Mouse (Mus musculus): ENCODE measurements around the gene Clstn1.

Clstn1 gene

DNA sequence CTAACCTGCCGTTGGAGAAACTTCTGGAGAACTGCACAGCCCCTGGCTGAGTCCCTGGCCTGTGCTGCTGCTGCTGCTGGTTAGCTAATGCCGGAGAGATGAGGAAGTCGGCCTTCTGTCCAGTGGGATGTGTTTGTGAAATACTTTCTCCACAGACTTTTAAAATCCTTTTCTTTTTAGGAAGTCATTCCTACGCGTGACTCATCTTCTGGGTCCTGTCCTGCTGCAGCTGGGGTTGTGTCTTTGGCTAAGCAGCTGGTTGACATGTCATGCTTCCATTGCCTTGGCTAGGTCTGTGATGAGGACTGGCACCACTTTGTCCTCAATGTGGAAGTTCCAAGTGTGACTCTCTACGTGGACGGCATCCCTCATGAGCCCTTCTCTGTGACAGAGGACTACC lies 51.7 kb downstream of the Clstn1 start:
- DNase-seq, result no peak

DNA sequence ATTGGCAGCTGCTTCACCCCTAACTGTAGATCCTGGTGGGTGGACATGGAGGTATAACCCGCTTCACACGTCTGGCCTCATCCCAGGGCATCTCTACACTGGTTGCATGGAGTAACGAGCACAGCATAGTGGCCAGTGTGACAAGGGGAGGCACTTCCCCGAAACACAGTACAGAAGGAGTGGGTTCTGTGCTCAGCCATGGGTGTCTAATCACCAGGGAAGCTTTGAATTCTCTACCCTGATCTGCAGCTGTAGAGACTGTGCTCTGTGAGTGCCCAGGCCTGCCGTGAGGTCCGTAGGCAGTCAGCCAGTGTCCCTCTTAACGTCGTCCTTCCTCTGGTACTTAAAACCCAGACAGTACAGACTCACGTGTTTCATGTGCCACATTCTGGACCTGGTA lies 54.6 kb downstream of the Clstn1 start:
- no peak for DNase-seq

- no peak for DNase-seq
Measured at GRCm38 (mm10) chr4:149641400-149641799, 55.1 kb downstream of the Clstn1 start.

DNA sequence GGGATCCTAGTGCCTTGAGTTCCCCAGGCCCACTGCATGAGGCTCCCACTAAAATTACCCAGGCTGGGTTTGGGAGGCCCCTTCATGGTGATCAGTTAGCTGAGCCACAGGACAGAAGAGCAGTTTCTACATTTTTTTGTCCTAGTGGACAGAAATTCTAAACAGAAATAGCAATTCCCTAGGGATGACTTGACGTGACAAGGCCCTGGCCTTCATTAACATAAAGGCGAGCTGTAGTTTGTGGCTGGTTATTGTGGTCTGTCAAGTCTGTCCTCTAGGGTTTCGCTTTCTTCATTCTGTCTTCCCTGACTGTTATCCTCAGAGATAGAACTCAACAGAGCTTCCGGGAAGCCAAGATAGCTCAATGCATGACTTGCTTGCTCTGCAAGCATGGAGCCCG lies 55.7 kb downstream of the Clstn1 start:
- DNase-seq, result no peak

GRCm38 (mm10) chr4:149645761-149646160 lies 59.5 kb downstream of the Clstn1 start:
- DNase-seq, result no peak

DNA sequence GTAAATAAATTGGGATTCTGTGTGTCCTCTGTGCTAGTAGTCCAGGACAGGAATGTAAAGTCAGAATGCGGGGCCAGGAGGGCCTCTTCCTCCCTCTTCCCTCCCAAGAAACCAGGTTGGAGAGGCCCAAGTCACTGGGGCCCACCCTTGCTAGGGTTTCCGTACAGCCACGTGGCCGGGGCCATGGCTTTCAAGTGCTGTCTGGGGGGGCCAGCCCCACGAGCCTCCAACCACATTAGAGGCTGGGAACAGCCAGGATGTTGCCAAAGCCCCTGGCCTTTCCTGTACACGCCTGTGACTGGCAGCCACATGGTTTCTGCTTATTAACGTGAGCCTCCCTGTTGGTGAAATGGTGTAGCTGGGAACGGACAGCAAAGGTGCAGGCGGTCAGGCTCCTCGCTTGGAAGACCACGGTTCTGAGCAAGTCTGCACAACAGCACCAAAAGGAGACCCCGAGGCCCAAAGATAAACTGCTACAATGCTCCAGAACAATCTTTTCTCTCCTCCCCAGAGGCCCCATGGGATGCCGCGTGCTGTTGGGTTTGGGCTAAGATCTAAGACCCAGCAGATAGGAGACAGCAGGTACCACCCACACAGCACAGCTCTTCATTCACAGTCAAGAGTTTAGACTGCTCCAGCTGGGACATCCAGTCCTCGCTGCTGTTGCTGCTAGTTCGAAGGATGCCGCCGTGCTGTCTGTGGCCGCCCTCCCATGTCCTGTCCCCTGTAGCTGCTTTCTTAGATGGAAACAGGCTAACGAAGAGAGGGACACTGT lies 62.0 kb downstream of the Clstn1 start:
- DNase-seq, result no peak

GRCm38 (mm10) chr4:149650493-149651193 lies 64.4 kb downstream of the Clstn1 start:
- DNase-seq, result peak; percentile 67 to 73

GRCm38 (mm10) chr4:149654232-149654631 lies 68.0 kb downstream of the Clstn1 start:
- DNase-seq, result peak in 1 of 2 experiments; percentile 29

- DNase-seq, result peak; percentile 54 to 61
Measured at GRCm38 (mm10) chr4:149657858-149658416, 71.7 kb downstream of the Clstn1 start.

DNA sequence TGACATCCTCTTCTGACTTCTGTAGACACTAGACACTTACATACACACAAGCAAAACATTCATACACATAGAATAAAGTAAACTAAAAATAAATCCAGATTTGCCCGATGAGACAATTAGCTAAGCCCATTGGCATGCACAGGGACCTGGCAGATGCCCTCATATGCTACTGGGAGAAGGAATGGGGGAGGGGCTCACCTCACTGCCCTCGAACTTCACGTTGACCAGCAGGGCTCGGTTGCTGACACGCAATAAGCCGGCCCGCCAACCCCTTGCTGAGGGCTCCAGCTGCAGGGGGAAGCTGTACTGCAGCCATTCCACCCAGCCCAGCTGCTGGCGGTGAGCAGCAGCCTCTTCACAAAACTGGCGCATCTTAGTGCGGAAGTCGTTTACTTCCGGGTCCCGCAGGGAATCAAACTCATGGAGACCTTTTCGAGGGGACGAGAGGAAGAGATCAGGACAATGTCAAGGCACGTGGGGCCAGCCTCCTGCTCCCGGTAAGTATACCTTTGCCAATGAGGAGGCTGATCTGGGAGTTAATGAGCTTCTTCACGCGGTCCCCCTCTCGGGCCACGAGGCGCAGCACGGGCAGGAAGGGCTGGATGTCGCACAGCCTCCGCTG lies 73.3 kb downstream of the Clstn1 start:
- no peak for DNase-seq

DNA sequence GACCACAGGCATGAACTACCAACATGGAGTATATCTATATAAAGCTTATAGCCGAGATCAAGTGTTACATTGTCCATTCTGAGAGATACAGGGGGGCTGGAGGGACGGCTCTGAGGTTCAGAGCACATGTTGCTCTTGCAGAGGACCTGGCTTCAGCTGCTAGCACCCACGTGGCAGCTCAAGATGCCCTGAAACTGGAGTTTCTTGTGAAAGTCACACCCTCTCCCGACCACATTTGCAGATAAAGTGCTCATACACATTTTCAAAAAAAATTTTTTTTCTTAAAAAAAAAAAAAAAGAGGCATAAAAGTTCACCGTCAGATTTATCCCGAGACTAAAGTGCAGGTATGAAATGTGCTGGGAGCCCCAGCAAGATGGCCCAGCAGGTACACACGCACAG lies 74.3 kb downstream of the Clstn1 start:
- no peak for DNase-seq

DNA sequence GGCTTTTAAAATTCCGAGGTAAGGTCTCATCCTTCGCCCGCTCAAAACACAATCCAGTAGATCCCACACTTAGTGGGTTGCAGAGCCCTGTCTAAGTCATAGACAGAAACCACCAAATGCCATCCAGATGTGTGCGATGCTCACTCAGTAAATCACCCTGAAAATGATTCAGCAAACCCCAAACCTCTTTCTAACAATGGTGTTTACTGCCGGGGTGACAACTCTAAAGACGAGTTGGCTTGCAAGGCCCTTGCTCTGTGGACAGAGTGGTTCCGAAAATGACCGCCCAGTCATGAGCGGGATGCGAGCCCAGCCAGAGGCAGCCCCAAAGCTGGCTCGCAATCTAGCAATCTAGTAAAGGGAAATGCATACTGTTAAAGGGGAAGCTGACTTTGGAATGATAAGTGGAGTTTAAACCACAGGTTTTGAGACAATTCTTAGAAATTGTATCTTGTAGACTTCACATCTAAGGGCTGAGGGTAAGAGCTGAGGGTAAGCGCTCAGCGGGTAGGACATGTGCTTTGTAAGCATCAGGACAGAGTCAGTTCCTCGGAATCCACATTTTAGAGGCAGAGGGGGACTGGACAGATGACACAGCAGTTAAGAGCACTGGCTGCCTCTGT lies 75.8 kb downstream of the Clstn1 start:
- DNase-seq, result no peak

GRCm38 (mm10) chr4:149663849-149664503 lies 77.7 kb downstream of the Clstn1 start:
- peak; percentile 33 to 36 for DNase-seq

DNA sequence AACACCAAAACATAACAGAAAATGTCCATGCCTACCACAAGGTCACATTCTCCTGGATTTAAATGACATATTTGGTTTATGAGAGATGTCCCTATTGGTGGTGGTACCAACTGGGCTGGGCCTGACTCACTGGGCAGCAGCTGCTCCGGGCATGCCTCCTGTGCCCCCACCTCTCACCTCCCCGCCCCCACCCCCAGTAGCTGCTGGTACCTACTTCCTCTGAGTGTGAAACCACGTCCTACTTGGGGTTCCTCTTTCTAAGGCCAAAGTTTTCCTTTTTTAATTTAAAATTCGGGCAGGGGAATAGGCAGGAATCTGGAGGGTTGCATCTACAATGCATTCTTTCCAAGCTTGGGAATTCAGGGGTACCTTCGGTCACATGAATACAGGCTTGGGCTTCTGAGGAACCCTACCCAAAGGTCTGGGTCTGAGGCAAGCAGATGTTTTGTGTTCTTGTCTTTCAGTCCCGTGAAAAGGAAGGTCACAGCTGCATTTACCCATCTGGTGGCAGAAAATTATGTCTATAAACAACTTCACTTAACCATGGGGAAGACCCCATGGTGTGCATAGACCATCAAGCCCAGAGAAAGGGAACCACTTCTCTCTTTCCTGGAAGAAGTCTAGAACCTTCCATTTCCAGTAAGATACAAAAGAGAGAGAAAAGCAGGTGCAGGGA lies 78.9 kb downstream of the Clstn1 start:
- DNase-seq, result no peak

DNA sequence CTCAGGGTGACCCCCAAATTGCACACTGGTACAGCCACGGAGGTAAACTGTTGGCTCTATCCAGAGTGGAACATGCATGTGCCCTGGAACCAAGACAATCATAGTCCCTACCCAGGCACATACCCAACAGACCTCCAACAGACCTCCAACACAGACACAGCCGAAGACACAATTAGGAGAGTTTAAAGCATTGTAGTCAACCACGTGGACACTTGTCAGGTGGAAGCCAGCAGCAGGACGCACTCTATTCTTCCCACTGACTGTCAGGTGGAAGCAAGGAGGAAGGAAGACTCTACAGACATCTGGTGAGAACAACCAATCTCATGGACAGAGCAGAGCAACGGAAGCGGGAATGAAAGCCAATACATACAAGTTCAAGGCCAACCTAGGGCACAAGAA lies 79.4 kb downstream of the Clstn1 start:
- DNase-seq, result no peak

DNA sequence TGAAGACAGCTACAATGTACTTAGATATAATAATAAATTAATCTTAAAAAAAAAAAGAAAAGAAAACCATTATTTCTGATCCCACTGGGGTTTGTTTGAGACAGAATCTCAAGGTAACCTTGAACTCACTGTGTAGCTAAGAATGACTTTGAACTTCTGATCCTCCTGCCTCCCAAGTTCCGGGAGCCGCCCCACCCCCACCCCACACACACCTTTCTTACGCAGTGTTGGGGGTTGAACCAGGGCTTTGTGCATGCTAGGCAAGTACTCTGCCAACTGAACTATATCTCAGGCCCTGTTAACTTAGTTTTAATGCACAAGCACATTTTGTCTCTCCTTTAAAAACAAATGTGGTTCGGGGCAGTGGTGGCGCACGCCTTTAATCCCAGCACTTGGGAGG lies 84.9 kb downstream of the Clstn1 start:
- DNase-seq, result no peak

DNA sequence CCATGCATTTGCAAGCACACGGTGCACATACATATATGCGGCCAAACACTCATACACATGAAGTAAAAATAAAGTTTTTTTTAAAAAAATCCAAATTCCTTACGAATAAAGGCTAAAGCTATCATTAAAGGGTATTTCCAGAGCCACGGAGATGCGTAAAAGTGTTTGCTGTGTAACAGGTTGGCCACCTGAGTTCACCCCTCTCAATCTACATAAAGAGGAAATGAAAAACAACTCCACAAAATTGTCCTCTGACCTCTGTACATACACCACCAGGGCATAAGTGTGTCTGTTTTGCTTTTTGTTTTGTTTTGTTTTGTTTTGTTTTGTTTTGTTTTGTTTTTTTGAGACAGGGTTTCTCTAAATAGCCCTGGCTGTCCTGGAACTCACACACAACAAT lies 86.5 kb downstream of the Clstn1 start:
- DNase-seq, result no peak

DNA sequence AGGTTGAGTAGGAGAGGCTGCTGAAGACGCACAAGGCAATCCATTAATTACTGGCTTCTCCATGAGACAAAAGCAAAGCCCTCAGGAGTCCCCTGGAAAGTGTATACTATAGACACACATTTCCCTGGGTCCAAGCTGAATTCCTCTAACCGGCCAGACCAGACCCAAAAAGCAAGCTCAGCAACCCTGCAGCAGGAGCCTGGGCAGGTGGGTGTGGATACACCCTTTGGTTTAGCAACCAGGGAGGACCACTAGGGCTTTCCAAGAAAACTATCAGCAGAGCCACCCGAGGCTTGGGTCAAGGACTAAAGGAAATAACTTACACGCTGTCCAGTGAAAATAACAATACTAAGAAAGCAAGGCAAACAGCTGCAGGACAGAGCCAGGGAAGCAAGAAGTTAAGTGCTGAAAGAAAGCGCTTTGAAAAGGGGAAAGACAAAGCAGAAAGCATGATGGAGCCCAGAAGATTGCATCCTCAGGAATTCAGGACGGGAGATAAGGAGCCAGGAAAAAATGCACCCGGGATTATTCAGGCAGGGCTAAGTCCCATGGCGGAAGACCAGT lies 88.6 kb downstream of the Clstn1 start:
- no peak for DNase-seq

DNA sequence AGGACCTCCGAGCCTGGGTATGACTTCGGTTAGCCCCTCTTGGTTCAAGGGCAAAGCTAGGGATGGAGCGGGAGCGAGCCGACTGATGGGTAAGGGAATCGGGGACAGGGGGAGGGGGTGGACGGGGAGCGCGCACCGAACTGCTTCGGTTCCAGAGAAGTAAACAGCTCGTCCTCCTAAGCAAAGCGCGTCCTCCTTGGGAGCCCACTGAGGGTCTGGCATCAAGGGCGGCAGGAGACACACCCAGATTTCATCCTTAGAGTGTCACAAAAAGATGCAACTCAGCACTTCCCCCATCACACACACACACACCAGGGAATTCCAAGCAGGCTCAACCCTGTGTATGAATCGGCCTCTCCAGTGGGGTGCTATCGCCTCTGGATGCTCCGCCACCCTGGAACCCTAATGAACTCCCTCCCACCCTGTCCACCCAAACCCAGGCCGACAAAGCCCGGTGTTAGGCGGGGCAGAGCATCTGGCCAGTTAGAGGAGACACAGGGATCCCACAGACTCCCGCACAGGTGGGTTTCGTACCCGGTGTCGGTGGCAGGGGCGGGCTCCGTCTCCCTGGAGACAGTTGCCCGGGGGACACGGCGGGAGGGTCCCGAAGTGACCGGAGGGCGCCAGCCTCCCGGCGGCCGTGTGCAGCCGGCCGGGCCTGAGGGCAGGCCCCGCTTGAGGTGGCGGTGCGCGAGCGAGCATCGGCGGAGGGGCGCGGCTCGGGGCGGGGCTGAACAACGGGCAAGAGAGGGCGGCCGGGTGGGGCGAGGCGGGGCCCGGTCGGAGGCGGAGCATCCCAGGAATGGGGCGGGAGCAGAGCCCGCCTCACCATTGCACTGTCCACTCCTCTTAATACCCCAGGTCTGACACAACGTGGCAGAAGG lies 89.4 kb downstream of the Clstn1 start:
- peak; percentile 80 to 86 for DNase-seq

DNA sequence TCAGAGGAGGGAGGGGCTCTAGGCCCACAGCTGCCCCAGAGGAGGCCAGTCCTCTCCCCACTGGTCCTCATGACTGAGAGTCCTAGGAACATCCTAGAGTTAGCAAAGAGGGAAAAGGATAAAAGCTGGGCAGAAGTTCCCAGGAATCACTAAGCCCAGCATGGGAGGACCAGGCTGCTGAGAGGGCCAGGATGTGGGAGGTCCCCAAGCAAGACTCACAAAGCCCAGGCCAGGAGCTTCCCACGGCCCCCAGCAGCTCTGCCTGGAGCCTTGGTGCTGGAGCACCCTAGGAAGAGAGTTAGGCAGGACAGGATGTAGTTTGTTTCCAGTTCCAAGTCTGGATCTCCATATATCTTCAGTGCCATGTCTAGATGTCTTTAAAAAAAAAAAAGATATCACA lies 91.7 kb downstream of the Clstn1 start:
- no peak for DNase-seq

All from lung, adult 18-20 months (tissue).